Comparison of ENCODE assay signal across 8 mouse cellular contexts in genomic region chr1:171328244-171328643, GRCm38 (mm10). TPM values are rescaled to one million over a fixed set of nuclear protein-coding genes. Genes with fewer than 3 reads are reported as not detected.
DNase-seq lines count a peak whose midpoint lies in the region; ATAC-seq lines count a peak whose summit lies in the region.

No protein-coding gene starts in this region.

- peak overlapping the region; percentile 100 for H3K27ac ChIP-seq in lung, embryonic 16.5 days (ENCODE audit: low read length)
- H3K27ac ChIP-seq in hindbrain, embryonic 10.5 days, result peak overlapping the region; percentile 100
- peak overlapping the region; percentile 93 for H3K27ac ChIP-seq in macrophage

- no peaks in the 10 kb centered on the region for H3K27me3 ChIP-seq in lung, embryonic 16.5 days (ENCODE audit: control insufficient read depth, insufficient read depth, low read depth, low read length)
- no peaks in the 10 kb centered on the region for H3K27me3 ChIP-seq in hindbrain, embryonic 10.5 days (ENCODE audit: insufficient read depth, poor library complexity, severe bottlenecking)

- H3K79me2 ChIP-seq in macrophage (ENCODE audit: inconsistent target), result peaks cover 78% of the 10 kb centered on the region

- peak overlapping the region; percentile 70 for H3K4me2 ChIP-seq in lung, embryonic 16.5 days (ENCODE audit: low read depth, low read length)

- H3K9ac ChIP-seq in lung, embryonic 16.5 days (ENCODE audit: low read length), result peak overlapping the region; percentile 99

- no peak for ATAC-seq in lung, embryonic 16.5 days (ENCODE audit: low read depth)
- ATAC-seq in granulocyte monocyte progenitor cell, adult 5-6 weeks (replicated peaks; ENCODE audit: poor library complexity, severe bottlenecking), result no peak

- H3K36me3 ChIP-seq in lung, embryonic 16.5 days (ENCODE audit: control insufficient read depth, insufficient read depth, low read length), result no peaks in the 10 kb centered on the region; the same call in 1 of the 2 replicates
- H3K36me3 ChIP-seq in hindbrain, embryonic 10.5 days, result peaks cover 15% of the 10 kb centered on the region
- H3K36me3 ChIP-seq in macrophage (ENCODE audit: inconsistent target), result no peaks in the 10 kb centered on the region

- peaks cover 23% of the 10 kb centered on the region for H3K4me1 ChIP-seq in lung, embryonic 16.5 days (replicated peaks; ENCODE audit: control insufficient read depth, insufficient read depth, low read length)
- H3K4me1 ChIP-seq in hindbrain, embryonic 10.5 days (replicated peaks), result peaks cover 43% of the 10 kb centered on the region

- DNase-seq in lung, postnatal 36 days, result no peak
- DNase-seq in embryo, embryonic 11 days, result peak; percentile 52
- DNase-seq in hindbrain, embryonic 10.5 days (ENCODE audit: low spot score), result no peak
- no peak for DNase-seq in urinary bladder, postnatal 10 days (ENCODE audit: low spot score)
- DNase-seq in adrenal gland, adult (ENCODE audit: inconsistent age in 2 of 2, low spot score in 1 of 2), result no peak

- 15% methylated on average over 9 of the region's 9 CpGs for WGBS in lung, embryonic 16.5 days
- WGBS in hindbrain, embryonic 10.5 days, result 44% methylated on average over 9 of the region's 9 CpGs
- 36% methylated on average over 9 of the region's 9 CpGs for WGBS in macrophage (ENCODE audit: missing documents)

- H3K4me3 ChIP-seq in lung, embryonic 16.5 days (ENCODE audit: low read length), result peak overlapping the region; percentile 91
- peak overlapping the region; percentile 92 for H3K4me3 ChIP-seq in hindbrain, embryonic 10.5 days
- H3K4me3 ChIP-seq in macrophage (ENCODE audit: inconsistent target), result peak overlapping the region; percentile 84

- no peaks in the 10 kb centered on the region for H3K9me3 ChIP-seq in lung, embryonic 16.5 days (ENCODE audit: control insufficient read depth, low read length)
- H3K9me3 ChIP-seq in hindbrain, embryonic 10.5 days, result no peaks in the 10 kb centered on the region

RNA-seq across cellular contexts. Expression of gene Dedd, which starts 0.7 kb away (rescaled TPM):
- 52.0 and 52.1 TPM in 2 replicates for polyA plus RNA-seq in lung, embryonic 16.5 days (2015; fragmentation: Nextera tagmentation; extraction: Ambion mirVana)
- 46.2 and 48.4 TPM in 2 replicates for polyA plus RNA-seq in hindbrain, embryonic 10.5 days (2016; fragmentation: Nextera tagmentation; extraction: Ambion mirVana)
- total RNA-seq in macrophage (2018; cell fraction: chromatin; rRNA removed), result 100 to 1,000 TPM in 9 of 26 experiments, 10 to 100 TPM in 17; 24.7 to 208 (median 90.4) TPM
- 10 to 100 TPM; 18.9 to 48.1 (median 36.8) TPM for total RNA-seq in macrophage (2018; cell fraction: cytosol; rRNA removed)
- 100 to 1,000 TPM in 2 of 26 experiments, 10 to 100 TPM in 24; 20.5 to 161 (median 53.8) TPM for total RNA-seq in macrophage (2018; cell fraction: nucleus; rRNA removed)
- polyA plus RNA-seq in macrophage (2018), result 21.4 to 35.4 TPM (median 21.9 TPM) in 3 replicates
- 16.4 and 17.1 TPM in 2 replicates for total RNA-seq in granulocyte monocyte progenitor cell, adult 5-6 weeks (2014; fragmentation: Nextera tagmentation)
- 12.9 and 16.8 TPM in 2 replicates for total RNA-seq in granulocyte monocyte progenitor cell, adult 5-6 weeks (2017)

RNA-seq across cellular contexts. Expression of gene Nit1, which starts 17.2 kb away (rescaled TPM):
- polyA plus RNA-seq in lung, embryonic 16.5 days (2015; fragmentation: Nextera tagmentation; extraction: Ambion mirVana), result 43.5 and 44.9 TPM in 2 replicates
- 39.6 and 46.0 TPM in 2 replicates for polyA plus RNA-seq in hindbrain, embryonic 10.5 days (2016; fragmentation: Nextera tagmentation; extraction: Ambion mirVana)
- 10 to 100 TPM in 21 of 26 experiments, 1 to 10 TPM in 5; 5.9 to 45.0 (median 24.5) TPM for total RNA-seq in macrophage (2018; cell fraction: chromatin; rRNA removed)
- total RNA-seq in macrophage (2018; cell fraction: cytosol; rRNA removed), result 10 to 100 TPM; 15.4 to 29.7 (median 23.1) TPM
- total RNA-seq in macrophage (2018; cell fraction: nucleus; rRNA removed), result 10 to 100 TPM in 25 of 26 experiments, 1 to 10 TPM in 1; 9.3 to 38.6 (median 21.3) TPM
- 17.3 to 23.1 TPM (median 22.3 TPM) in 3 replicates for polyA plus RNA-seq in macrophage (2018)
- 28.1 and 30.3 TPM in 2 replicates for total RNA-seq in granulocyte monocyte progenitor cell, adult 5-6 weeks (2014; fragmentation: Nextera tagmentation)
- 24.6 and 33.8 TPM in 2 replicates for total RNA-seq in granulocyte monocyte progenitor cell, adult 5-6 weeks (2017)

RNA-seq across cellular contexts. Expression of gene Pfdn2, which starts 17.2 kb away (rescaled TPM):
- polyA plus RNA-seq in lung, embryonic 16.5 days (2015; fragmentation: Nextera tagmentation; extraction: Ambion mirVana), result 86.4 and 99.8 TPM in 2 replicates
- 130 and 147 TPM in 2 replicates for polyA plus RNA-seq in hindbrain, embryonic 10.5 days (2016; fragmentation: Nextera tagmentation; extraction: Ambion mirVana)
- total RNA-seq in macrophage (2018; cell fraction: chromatin; rRNA removed), result 10 to 100 TPM in 18 of 26 experiments, 1 to 10 TPM in 8; 3.8 to 25.5 (median 14.3) TPM
- 10 to 100 TPM; 35.1 to 93.2 (median 45.5) TPM for total RNA-seq in macrophage (2018; cell fraction: cytosol; rRNA removed)
- 10 to 100 TPM in 25 of 26 experiments, 1 to 10 TPM in 1; 8.1 to 25.0 (median 14.7) TPM for total RNA-seq in macrophage (2018; cell fraction: nucleus; rRNA removed)
- polyA plus RNA-seq in macrophage (2018), result 47.7 to 119 TPM (median 64.5 TPM) in 3 replicates
- 35.6 and 62.6 TPM in 2 replicates for total RNA-seq in granulocyte monocyte progenitor cell, adult 5-6 weeks (2014; fragmentation: Nextera tagmentation)
- total RNA-seq in granulocyte monocyte progenitor cell, adult 5-6 weeks (2017), result 15.2 and 28.0 TPM in 2 replicates

RNA-seq across cellular contexts. Expression of gene Klhdc9, which starts 32.4 kb away (rescaled TPM):
- polyA plus RNA-seq in lung, embryonic 16.5 days (2015; fragmentation: Nextera tagmentation; extraction: Ambion mirVana), result 3.8 and 4.4 TPM in 2 replicates
- polyA plus RNA-seq in hindbrain, embryonic 10.5 days (2016; fragmentation: Nextera tagmentation; extraction: Ambion mirVana), result 2.1 and 2.5 TPM in 2 replicates
- total RNA-seq in macrophage (2018; cell fraction: chromatin; rRNA removed), result under 1 TPM in 2 of 26 experiments, not detected in 24; 0.57 to 0.70 TPM
- under 1 TPM in 18 of 26 experiments, not detected in 8; 0.05 to 0.37 (median 0.14) TPM for total RNA-seq in macrophage (2018; cell fraction: cytosol; rRNA removed)
- under 1 TPM in 2 of 26 experiments, not detected in 24; 0.30 to 0.43 TPM for total RNA-seq in macrophage (2018; cell fraction: nucleus; rRNA removed)
- 0.11 TPM in 1 of 3 replicates, not detected in the others for polyA plus RNA-seq in macrophage (2018)
- total RNA-seq in granulocyte monocyte progenitor cell, adult 5-6 weeks (2014; fragmentation: Nextera tagmentation), result not detected in 2 replicates
- 0.52 and 0.77 TPM in 2 replicates for total RNA-seq in granulocyte monocyte progenitor cell, adult 5-6 weeks (2017)

RNA-seq across cellular contexts. Expression of gene Ufc1, which starts 33.4 kb away (rescaled TPM):
- 109 and 111 TPM in 2 replicates for polyA plus RNA-seq in lung, embryonic 16.5 days (2015; fragmentation: Nextera tagmentation; extraction: Ambion mirVana)
- polyA plus RNA-seq in hindbrain, embryonic 10.5 days (2016; fragmentation: Nextera tagmentation; extraction: Ambion mirVana), result 105 and 111 TPM in 2 replicates
- 10 to 100 TPM in 20 of 26 experiments, 1 to 10 TPM in 6; 7.5 to 39.2 (median 18.0) TPM for total RNA-seq in macrophage (2018; cell fraction: chromatin; rRNA removed)
- 100 to 1,000 TPM in 23 of 26 experiments, 10 to 100 TPM in 3; 95.8 to 148 (median 116) TPM for total RNA-seq in macrophage (2018; cell fraction: cytosol; rRNA removed)
- 10 to 100 TPM; 16.2 to 52.3 (median 29.4) TPM for total RNA-seq in macrophage (2018; cell fraction: nucleus; rRNA removed)
- polyA plus RNA-seq in macrophage (2018), result 67.0 to 116 TPM (median 112 TPM) in 3 replicates
- total RNA-seq in granulocyte monocyte progenitor cell, adult 5-6 weeks (2014; fragmentation: Nextera tagmentation), result 142 and 143 TPM in 2 replicates
- total RNA-seq in granulocyte monocyte progenitor cell, adult 5-6 weeks (2017), result 108 and 113 TPM in 2 replicates
